Mouse (Mus musculus): ENCODE results near the gene Arhgap23. TPM values are rescaled to one million over a fixed set of nuclear protein-coding genes. Genes with fewer than 3 reads are reported as not detected.

The Arhgap23 gene
- polyA plus RNA-seq, 1 experiment: 68.6 TPM

- TF ChIP-seq GATA1 (IDR thresholded peaks at IDR 0.05; ENCODE audit: low read length): no peak
Measured at GRCm38 (mm10) chr11:97419540-97419900, 4.2 kb downstream of the Arhgap23 start.

GRCm38 (mm10) chr11:97422507-97422906, 7.2 kb downstream of the Arhgap23 start:
- TF ChIP-seq GATA1 (IDR thresholded peaks at IDR 0.05; ENCODE audit: low read length): no peak

- TF ChIP-seq GATA1 (IDR thresholded peaks at IDR 0.05; ENCODE audit: low read length): no peak
Measured at GRCm38 (mm10) chr11:97424092-97424692, 8.9 kb downstream of the Arhgap23 start.

GRCm38 (mm10) chr11:97424802-97425201, 9.5 kb downstream of the Arhgap23 start:
- no peak for TF ChIP-seq GATA1 (IDR thresholded peaks at IDR 0.05; ENCODE audit: low read length)

GRCm38 (mm10) chr11:97427794-97428725, 12.7 kb downstream of the Arhgap23 start:
- TF ChIP-seq GATA1 (IDR thresholded peaks at IDR 0.05; ENCODE audit: low read length): peak; percentile 40

GRCm38 (mm10) chr11:97428726-97429077, 13.4 kb downstream of the Arhgap23 start:
- TF ChIP-seq GATA1 (IDR thresholded peaks at IDR 0.05; ENCODE audit: low read length): no peak

GRCm38 (mm10) chr11:97429615-97430014, 14.3 kb downstream of the Arhgap23 start:
- TF ChIP-seq GATA1 (IDR thresholded peaks at IDR 0.05; ENCODE audit: low read length): no peak

GRCm38 (mm10) chr11:97432015-97432414, 16.7 kb downstream of the Arhgap23 start:
- TF ChIP-seq GATA1 (IDR thresholded peaks at IDR 0.05; ENCODE audit: low read length): no peak

- TF ChIP-seq GATA1 (IDR thresholded peaks at IDR 0.05; ENCODE audit: low read length): no peak
Measured at GRCm38 (mm10) chr11:97432983-97433539, 17.7 kb downstream of the Arhgap23 start.

GRCm38 (mm10) chr11:97434121-97434520, 18.8 kb downstream of the Arhgap23 start:
- TF ChIP-seq GATA1 (IDR thresholded peaks at IDR 0.05; ENCODE audit: low read length): no peak

- TF ChIP-seq GATA1 (IDR thresholded peaks at IDR 0.05; ENCODE audit: low read length): no peak
Measured at GRCm38 (mm10) chr11:97434704-97435454, 19.5 kb downstream of the Arhgap23 start.

GRCm38 (mm10) chr11:97435808-97436491, 20.6 kb downstream of the Arhgap23 start:
- TF ChIP-seq GATA1 (IDR thresholded peaks at IDR 0.05; ENCODE audit: low read length): no peak

GRCm38 (mm10) chr11:97437745-97438144, 22.4 kb downstream of the Arhgap23 start:
- no peak for TF ChIP-seq GATA1 (IDR thresholded peaks at IDR 0.05; ENCODE audit: low read length)

- no peak for TF ChIP-seq GATA1 (IDR thresholded peaks at IDR 0.05; ENCODE audit: low read length)
Measured at GRCm38 (mm10) chr11:97438868-97439267, 23.5 kb downstream of the Arhgap23 start.

- no peak for TF ChIP-seq GATA1 (IDR thresholded peaks at IDR 0.05; ENCODE audit: low read length)
Measured at GRCm38 (mm10) chr11:97439935-97440334, 24.6 kb downstream of the Arhgap23 start.

Data from G1E-ER4 (cell line).